Mouse (Mus musculus) intestine, postnatal 0 days (tissue): ENCODE measurements around the gene Krt4. TPM values are rescaled to one million over a fixed set of nuclear protein-coding genes. Genes with fewer than 3 reads are reported as not detected.
A peak's percentile ranks its signal among the peaks of the same experiment; 100 is the strongest.

Source experiments
- ATAC-seq: fragments of 200-750 bp; cut with Nextera tagmentation; 2 replicates; pipeline ENCODE4 v1.8.0; 2017; ENCODE audit warnings: mild to moderate bottlenecking, moderate TSS enrichment, moderate library complexity
- H3K27ac ChIP-seq: fragments of 300-500 bp; sonication (generic); 2 replicates; pipeline ENCODE4 v1.5.1; 2014; ENCODE audit warnings: mild to moderate bottlenecking, low read depth, low read length, moderate library complexity
- H3K27me3 ChIP-seq: fragments of 300-500 bp; sonication (generic); replicated peaks from 2 replicates; pipeline ENCODE4 v1.6.1; 2014; ENCODE audit warnings: low read length, mixed read lengths; ENCODE audit not compliant: control insufficient read depth, insufficient read depth
- H3K36me3 ChIP-seq: fragments of 300-500 bp; sonication (generic); 2 replicates; pipeline ENCODE4 v1.6.1; 2014; ENCODE audit warnings: mild to moderate bottlenecking, moderate library complexity; ENCODE audit not compliant: control insufficient read depth, insufficient read depth
- H3K4me1 ChIP-seq: fragments of 300-500 bp; sonication (generic); replicated peaks from 2 replicates; pipeline ENCODE4 v1.6.1; 2014; ENCODE audit warnings: antibody characterized with exemption, low read length, mixed read lengths; ENCODE audit not compliant: control insufficient read depth, insufficient read depth
- H3K4me2 ChIP-seq: fragments of 300-500 bp; sonication (generic); replicated peaks from 2 replicates; pipeline ENCODE4 v1.6.1; 2014; ENCODE audit warnings: low read depth, mild to moderate bottlenecking, moderate library complexity
- H3K4me3 ChIP-seq: fragments of 300-500 bp; sonication (generic); 2 replicates; pipeline ENCODE4 v1.5.1; 2014; ENCODE audit warnings: low read depth, low read length
- H3K9ac ChIP-seq: fragments of 300-500 bp; sonication (generic); 2 replicates; pipeline ENCODE4 v1.6.1; 2014; ENCODE audit warnings: mild to moderate bottlenecking, low read depth, low read length
- H3K9me3 ChIP-seq: fragments of 300-500 bp; sonication (generic); 2 replicates; pipeline ENCODE4 v1.6.1; 2016; ENCODE audit warnings: mixed run types; ENCODE audit not compliant: control insufficient read depth
- CTCF ChIP-seq: sonication (generic); IDR thresholded peaks from 2 replicates; pipeline ENCODE4 v1.5.1; 2016; ENCODE audit warnings: low read depth, mild to moderate bottlenecking, control low read depth, antibody characterized with exemption, moderate library complexity
- WGBS: fragments of 180-500 bp; shearing (Covaris S2); extraction: QIAGEN DNeasy Blood & Tissue Kit; methylation state at CpG from one replicate; pipeline ENCODE4 v1.1.7; 2014; 5-methylcytosine and 5-hydroxymethylcytosine counted together
- polyA plus RNA-seq: library from polyadenylated mRNA; unstranded; fragments of >200 nt; fragmentation: Nextera tagmentation; extraction: Ambion mirVana; gene quantifications from 2 replicates; pipeline ENCODE4 v1.2.1, GENCODE M21; 2015

Krt4 gene
- polyA plus RNA-seq, 1 experiment from 2014 or later = 0.17 TPM

- no peak for ATAC-seq
These were observed 5.1 kb upstream of the Krt4 start for GRCm38 (mm10) chr15:101929666-101930065.

GRCm38 (mm10) chr15:101929087-101929486 is 4.6 kb upstream of the Krt4 start:
- H3K27ac ChIP-seq = no peak overlapping the region
- peak overlapping the region; percentile 29; the same call in 1 of the 2 replicates for H3K4me3 ChIP-seq
- peak overlapping the region; percentile 62 for H3K4me2 ChIP-seq
- no peak overlapping the region for H3K9ac ChIP-seq
- H3K9me3 ChIP-seq = no peaks in the 10 kb centered on the region
- no peak for TF ChIP-seq CTCF
- no peak for ATAC-seq
- no peaks in the 10 kb centered on the region; the same call in 1 of the 2 replicates for H3K27me3 ChIP-seq
- WGBS = 20% methylated on average over 9 of the region's 9 CpGs
- no peaks in the 10 kb centered on the region for H3K4me1 ChIP-seq
- H3K36me3 ChIP-seq = no peaks in the 10 kb centered on the region

More at GRCm38 (mm10) chr15:101929666-101930065, 5.1 kb upstream of the Krt4 start:
- TF ChIP-seq CTCF = no peak
- no peaks in the 10 kb centered on the region for H3K9me3 ChIP-seq
- H3K4me3 ChIP-seq = peak overlapping the region; percentile 29
- peak overlapping the region; percentile 62 for H3K4me2 ChIP-seq
- H3K4me1 ChIP-seq = no peaks in the 10 kb centered on the region
- 2% methylated on average over 17 of the region's 17 CpGs for WGBS
- H3K27ac ChIP-seq = no peak overlapping the region
- no peak overlapping the region for H3K9ac ChIP-seq
- H3K27me3 ChIP-seq = no peaks in the 10 kb centered on the region; the same call in 1 of the 2 replicates
- H3K36me3 ChIP-seq = no peaks in the 10 kb centered on the region

GRCm38 (mm10) chr15:101927340-101928080 is 3.0 kb upstream of the Krt4 start:
- ATAC-seq = no peak
- Histone ChIP-seq H3K9me3 (no peaks in the 10 kb centered on the region), H3K4me2 (no peak overlapping the region), H3K36me3 (no peaks in the 10 kb centered on the region), H3K27ac (no peak overlapping the region), H3K4me1 (no peaks in the 10 kb centered on the region), H3K4me3 (no peak overlapping the region), H3K27me3 (no peaks in the 10 kb centered on the region; the same call in 1 of the 2 replicates), H3K9ac (no peak overlapping the region)
- TF ChIP-seq CTCF = no peak
- 65% methylated on average over 12 of the region's 12 CpGs for WGBS

GRCm38 (mm10) chr15:101925041-101925440 is 506 bp upstream of the Krt4 start:
- Histone ChIP-seq H3K9me3 (no peaks in the 10 kb centered on the region), H3K4me3 (no peak overlapping the region), H3K4me1 (no peaks in the 10 kb centered on the region), H3K4me2 (no peak overlapping the region), H3K27ac (no peak overlapping the region), H3K36me3 (no peaks in the 10 kb centered on the region), H3K27me3 (no peaks in the 10 kb centered on the region), H3K9ac (no peak overlapping the region)
- no peak for TF ChIP-seq CTCF
- ATAC-seq = no peak
- 59% methylated on average over 1 of the region's 1 CpGs for WGBS

- Histone ChIP-seq H3K4me1 (no peaks in the 10 kb centered on the region), H3K4me2 (no peak overlapping the region), H3K9me3 (no peaks in the 10 kb centered on the region), H3K27me3 (no peaks in the 10 kb centered on the region), H3K9ac (no peak overlapping the region), H3K27ac (no peak overlapping the region), H3K36me3 (no peaks in the 10 kb centered on the region), H3K4me3 (no peak overlapping the region)
- TF ChIP-seq CTCF = no peak
- WGBS = 73% methylated on average over 2 of the region's 2 CpGs
- no peak for ATAC-seq
These were observed 2.2 kb downstream of the Krt4 start for GRCm38 (mm10) chr15:101922296-101922695.

GRCm38 (mm10) chr15:101916072-101916471 is 8.5 kb downstream of the Krt4 start:
- Histone ChIP-seq H3K4me3 (no peak overlapping the region), H3K27me3 (no peaks in the 10 kb centered on the region), H3K27ac (no peak overlapping the region), H3K4me1 (no peaks in the 10 kb centered on the region), H3K9me3 (no peaks in the 10 kb centered on the region), H3K4me2 (no peak overlapping the region), H3K9ac (no peak overlapping the region), H3K36me3 (no peaks in the 10 kb centered on the region)
- no peak for ATAC-seq
- 71% methylated on average over 2 of the region's 2 CpGs for WGBS
- TF ChIP-seq CTCF = no peak
